ENCODE assay signal across 8 mouse cellular contexts in the genomic region with DNA sequence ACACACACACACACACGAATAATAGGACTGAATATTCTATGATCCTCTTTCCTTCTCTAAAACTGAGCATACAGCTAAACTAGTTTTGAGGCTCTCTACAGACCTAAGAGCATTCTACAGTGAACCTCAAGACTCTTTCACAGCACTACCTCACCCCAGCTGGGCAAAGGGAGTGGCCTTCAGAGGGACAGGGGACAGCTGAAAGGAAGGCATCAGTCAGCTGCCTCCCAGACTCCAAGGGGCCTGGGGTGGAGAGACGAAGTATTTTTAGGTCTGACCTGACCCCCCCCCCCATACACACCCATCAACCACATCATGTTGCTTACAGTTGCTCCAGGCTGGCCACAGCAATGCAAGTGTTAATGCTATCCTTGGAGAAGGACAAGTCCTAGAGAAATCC. TPM values are rescaled to one million over a fixed set of nuclear protein-coding genes. Genes with fewer than 3 reads are reported as not detected.
A peak's percentile ranks its signal among the peaks of the same experiment; 100 is the strongest.
DNase-seq lines count a peak whose midpoint lies in the region; ATAC-seq and TF ChIP-seq lines count a peak whose summit lies in the region.

No protein-coding gene starts in this region.

- 31% methylated on average over 2 of the region's 2 CpGs for WGBS in cerebellum, adult 2 months
- WGBS in lung, embryonic 15.5 days = 38% methylated on average over 2 of the region's 2 CpGs
- WGBS in limb, embryonic 11.5 days = 75% methylated on average over 2 of the region's 2 CpGs
- 38% methylated on average over 2 of the region's 2 CpGs for WGBS in stomach, embryonic 14.5 days

- no peak overlapping the region for H3K9ac ChIP-seq in lung, embryonic 15.5 days
- no peak overlapping the region; the same call in 1 of the 2 replicates for H3K9ac ChIP-seq in limb, embryonic 11.5 days (ENCODE audit: low read length)
- H3K9ac ChIP-seq in stomach, embryonic 14.5 days (replicated peaks; ENCODE audit: low read depth, low read length) = no peak overlapping the region

- ATAC-seq in lung, embryonic 15.5 days (ENCODE audit: borderline replicate concordance, extremely low read depth, low FRiP score, low TSS enrichment) = no peak
- ATAC-seq in limb, embryonic 11.5 days (ENCODE audit: insufficient number of reproducible peaks, low FRiP score, low TSS enrichment, low read depth) = no peak
- no peak for ATAC-seq in stomach, embryonic 14.5 days (ENCODE audit: insufficient number of reproducible peaks, insufficient read depth, low FRiP score, low read depth)

- peak overlapping the region; percentile 92 for H3K4me3 ChIP-seq in cerebellum, adult 2 months (replicated peaks; ENCODE audit: insufficient read depth, low read depth, low read length)
- H3K4me3 ChIP-seq in lung, embryonic 15.5 days = peak overlapping the region; percentile 70
- peak overlapping the region; percentile 84 for H3K4me3 ChIP-seq in limb, embryonic 11.5 days (ENCODE audit: low read depth, low read length)
- peak overlapping the region; percentile 79 for H3K4me3 ChIP-seq in stomach, embryonic 14.5 days (ENCODE audit: low read depth, low read length)

- H3K27ac ChIP-seq in cerebellum, adult 2 months (ENCODE audit: insufficient read depth, low read length) = no peak overlapping the region
- no peak overlapping the region for H3K27ac ChIP-seq in lung, embryonic 15.5 days
- H3K27ac ChIP-seq in limb, embryonic 11.5 days (replicated peaks; ENCODE audit: low read depth, low read length) = no peak overlapping the region
- no peak overlapping the region for H3K27ac ChIP-seq in stomach, embryonic 14.5 days (ENCODE audit: low read length)

- no peak for TF ChIP-seq POLR2A in cerebellum, adult 2 months (IDR thresholded peaks at IDR 0.05; ENCODE audit: borderline replicate concordance, insufficient read depth, low read length)

- peaks cover 17% of the 10 kb centered on the region for H3K4me1 ChIP-seq in cerebellum, adult 2 months (ENCODE audit: control insufficient read depth, insufficient read depth, low read length)
- H3K4me1 ChIP-seq in lung, embryonic 15.5 days = peaks cover 40% of the 10 kb centered on the region
- peaks cover 20% of the 10 kb centered on the region for H3K4me1 ChIP-seq in limb, embryonic 11.5 days (ENCODE audit: control insufficient read depth, insufficient read depth, low read length)
- peaks cover 22% of the 10 kb centered on the region for H3K4me1 ChIP-seq in stomach, embryonic 14.5 days (ENCODE audit: control insufficient read depth, insufficient read depth, low read length)

- peaks cover 5% of the 10 kb centered on the region; the same call in 1 of the 2 replicates for H3K36me3 ChIP-seq in lung, embryonic 15.5 days
- no peaks in the 10 kb centered on the region; the same call in 1 of the 2 replicates for H3K36me3 ChIP-seq in limb, embryonic 11.5 days (ENCODE audit: control insufficient read depth, insufficient read depth, low read length)
- H3K36me3 ChIP-seq in stomach, embryonic 14.5 days (ENCODE audit: control insufficient read depth, insufficient read depth, low read length) = peaks cover 5% of the 10 kb centered on the region; the same call in 1 of the 2 replicates

- TF ChIP-seq CTCF in cerebellum, adult 2 months (IDR thresholded peaks at IDR 0.05; ENCODE audit: borderline replicate concordance, insufficient read depth, low read depth, low read length) = no peak

- H3K4me2 ChIP-seq in lung, embryonic 15.5 days = peak overlapping the region; percentile 94
- peak overlapping the region; percentile 95 for H3K4me2 ChIP-seq in limb, embryonic 11.5 days (ENCODE audit: low read depth, severe bottlenecking)
- peak overlapping the region; percentile 94 for H3K4me2 ChIP-seq in stomach, embryonic 14.5 days (replicated peaks; ENCODE audit: low read depth, low read length)

- no peaks in the 10 kb centered on the region for H3K9me3 ChIP-seq in lung, embryonic 15.5 days
- H3K9me3 ChIP-seq in limb, embryonic 11.5 days (ENCODE audit: control insufficient read depth, low read length) = no peaks in the 10 kb centered on the region
- no peaks in the 10 kb centered on the region for H3K9me3 ChIP-seq in stomach, embryonic 14.5 days (ENCODE audit: control insufficient read depth, low read depth, low read length)

- DNase-seq in cerebellum, adult 2 months = no peak
- DNase-seq in cerebellum, adult 9-10 months = no peak
- no peak for DNase-seq in lung, adult 18-20 months
- DNase-seq in limb, embryonic 11.5 days (ENCODE audit: low spot score) = no peak
- no peak for DNase-seq in cerebellum, adult 18-20 months
- DNase-seq in adrenal gland, postnatal 14 days = no peak

- no peaks in the 10 kb centered on the region for H3K27me3 ChIP-seq in cerebellum, adult 2 months (ENCODE audit: control insufficient read depth, insufficient read depth, low read length)
- H3K27me3 ChIP-seq in lung, embryonic 15.5 days = no peaks in the 10 kb centered on the region
- H3K27me3 ChIP-seq in limb, embryonic 11.5 days (ENCODE audit: control insufficient read depth, insufficient read depth, low read length) = no peaks in the 10 kb centered on the region
- no peaks in the 10 kb centered on the region for H3K27me3 ChIP-seq in stomach, embryonic 14.5 days (ENCODE audit: control insufficient read depth, insufficient read depth, low read length)

RNA-seq across cellular contexts. Expression of gene Cacnb1, which starts 1.7 kb away (rescaled TPM):
- polyA plus RNA-seq in cerebellum, adult 2 months (2012; rRNA removed) = 34.6 and 37.5 TPM in 2 replicates
- 4.9 and 5.2 TPM in 2 replicates for polyA plus RNA-seq in lung, embryonic 15.5 days (2015; fragmentation: Nextera tagmentation; extraction: Ambion mirVana)
- 6.8 and 7.2 TPM in 2 replicates for polyA plus RNA-seq in limb, embryonic 11.5 days (2014; fragmentation: Nextera tagmentation; extraction: Ambion mirVana)
- 7.3 and 9.7 TPM in 2 replicates for polyA plus RNA-seq in stomach, embryonic 14.5 days (2014; fragmentation: Nextera tagmentation; extraction: Ambion mirVana)
- 7.8 and 10.4 TPM in 2 replicates for total RNA-seq in adrenal gland, postnatal 14 days (2021)

RNA-seq across cellular contexts. Expression of gene Rpl19, which starts 5.4 kb away (rescaled TPM):
- 746 and 786 TPM in 2 replicates for polyA plus RNA-seq in cerebellum, adult 2 months (2012; rRNA removed)
- polyA plus RNA-seq in lung, embryonic 15.5 days (2015; fragmentation: Nextera tagmentation; extraction: Ambion mirVana) = 1,039 and 1,081 TPM in 2 replicates
- 1,171 and 1,244 TPM in 2 replicates for polyA plus RNA-seq in limb, embryonic 11.5 days (2014; fragmentation: Nextera tagmentation; extraction: Ambion mirVana)
- 1,095 and 1,157 TPM in 2 replicates for polyA plus RNA-seq in stomach, embryonic 14.5 days (2014; fragmentation: Nextera tagmentation; extraction: Ambion mirVana)
- 1,235 and 1,395 TPM in 2 replicates for total RNA-seq in adrenal gland, postnatal 14 days (2021)

RNA-seq across cellular contexts. Expression of gene Arl5c, which starts 25.1 kb away (rescaled TPM):
- polyA plus RNA-seq in cerebellum, adult 2 months (2012; rRNA removed) = 2.0 and 2.2 TPM in 2 replicates
- polyA plus RNA-seq in lung, embryonic 15.5 days (2015; fragmentation: Nextera tagmentation; extraction: Ambion mirVana) = 6.8 and 9.0 TPM in 2 replicates
- 9.5 and 9.9 TPM in 2 replicates for polyA plus RNA-seq in limb, embryonic 11.5 days (2014; fragmentation: Nextera tagmentation; extraction: Ambion mirVana)
- 7.8 and 11.6 TPM in 2 replicates for polyA plus RNA-seq in stomach, embryonic 14.5 days (2014; fragmentation: Nextera tagmentation; extraction: Ambion mirVana)
- total RNA-seq in adrenal gland, postnatal 14 days (2021) = 1.1 and 4.4 TPM in 2 replicates

RNA-seq across cellular contexts. Expression of gene Stac2, which starts 32.1 kb away (rescaled TPM):
- 31.0 and 37.7 TPM in 2 replicates for polyA plus RNA-seq in cerebellum, adult 2 months (2012; rRNA removed)
- 0.06 and 0.16 TPM in 2 replicates for polyA plus RNA-seq in lung, embryonic 15.5 days (2015; fragmentation: Nextera tagmentation; extraction: Ambion mirVana)
- 0.17 and 0.51 TPM in 2 replicates for polyA plus RNA-seq in limb, embryonic 11.5 days (2014; fragmentation: Nextera tagmentation; extraction: Ambion mirVana)
- polyA plus RNA-seq in stomach, embryonic 14.5 days (2014; fragmentation: Nextera tagmentation; extraction: Ambion mirVana) = 0.30 and 0.32 TPM in 2 replicates
- 3.1 and 3.7 TPM in 2 replicates for total RNA-seq in adrenal gland, postnatal 14 days (2021)

RNA-seq across cellular contexts. Expression of gene Plxdc1, which starts 34.9 kb away (rescaled TPM):
- polyA plus RNA-seq in cerebellum, adult 2 months (2012; rRNA removed) = 46.2 and 51.5 TPM in 2 replicates
- 0.89 and 1.3 TPM in 2 replicates for polyA plus RNA-seq in lung, embryonic 15.5 days (2015; fragmentation: Nextera tagmentation; extraction: Ambion mirVana)
- polyA plus RNA-seq in limb, embryonic 11.5 days (2014; fragmentation: Nextera tagmentation; extraction: Ambion mirVana) = 0.15 TPM in 1 of 2 replicates, not detected in the other
- polyA plus RNA-seq in stomach, embryonic 14.5 days (2014; fragmentation: Nextera tagmentation; extraction: Ambion mirVana) = 0.38 and 0.56 TPM in 2 replicates
- 4.3 and 4.8 TPM in 2 replicates for total RNA-seq in adrenal gland, postnatal 14 days (2021)
